Mouse (Mus musculus) cerebral cortex, adult 2 months (tissue): Measurements from ENCODE around the gene Hormad2.

ENCODE experiments used
- WGBS: fragments of 180-500 bp; shearing (Covaris S2); methylation state at CpG from one replicate; pipeline ENCODE4 v1.1.7; 2018; 5-methylcytosine and 5-hydroxymethylcytosine counted together

The Hormad2 gene

DNA sequence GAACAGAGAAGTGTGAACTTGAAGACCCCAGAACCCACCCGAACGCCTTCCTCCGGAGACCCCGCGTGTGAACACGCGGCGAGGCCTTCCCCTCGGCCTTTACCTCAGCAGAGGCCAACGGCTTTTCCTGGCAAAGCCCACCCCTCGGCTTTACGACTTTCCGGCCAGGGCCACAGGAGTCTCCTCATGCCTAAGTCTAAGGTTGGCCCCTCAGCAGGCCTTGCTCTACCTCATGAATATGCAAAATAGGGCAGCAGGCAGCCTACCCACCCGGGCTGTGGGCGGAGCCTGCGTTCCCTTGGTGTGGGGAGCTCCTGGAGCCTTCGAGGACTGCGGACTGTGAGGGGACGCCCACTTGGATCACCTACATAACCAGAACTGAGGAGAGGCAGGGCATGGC, at the start of gene Hormad2:
Gene Hormad2 (minus strand): TSS at position 128 of the 400 bp plus-strand sequence.
- WGBS: 61% methylated on average over 19 of the region's 19 CpGs

DNA sequence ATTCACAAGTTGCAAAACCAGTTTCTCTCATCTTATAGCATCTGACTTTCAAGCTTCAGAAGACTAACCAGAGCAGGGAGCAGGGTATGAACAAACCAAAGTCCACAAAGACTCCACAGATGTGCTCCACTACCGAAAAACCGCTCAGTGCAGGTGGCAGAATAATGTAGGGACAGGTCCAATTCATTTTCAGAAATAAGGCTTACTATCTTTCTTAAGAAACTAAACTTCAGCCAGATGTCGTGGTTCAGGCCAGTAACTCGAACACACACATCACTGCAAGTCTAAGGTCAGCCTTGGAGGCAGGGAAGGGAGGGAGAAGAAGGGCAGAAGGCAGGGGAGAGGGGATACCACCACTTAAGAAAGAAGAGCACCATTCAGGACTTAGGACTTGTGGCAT, 48.3 kb upstream of the Hormad2 start:
- 87% methylated on average over 4 of the region's 4 CpGs for WGBS

DNA sequence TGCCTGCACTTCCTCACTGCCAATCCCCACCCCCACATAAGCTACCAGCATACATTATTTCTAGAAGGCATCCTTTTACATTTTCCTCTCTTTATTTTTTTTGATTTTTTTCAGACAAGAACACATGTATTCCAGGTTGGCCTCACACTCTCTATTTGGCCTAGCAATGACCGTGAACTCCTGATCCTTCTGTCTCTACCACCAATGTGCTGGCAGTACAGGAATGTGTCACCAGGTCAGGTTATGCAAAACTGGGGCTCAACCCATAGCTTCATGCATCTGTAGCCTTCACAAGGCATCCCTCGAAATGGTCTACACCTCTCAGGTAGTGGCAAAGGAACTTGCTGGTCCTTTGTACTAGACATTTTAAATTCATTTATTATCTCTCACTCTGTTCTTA, 47.9 kb upstream of the Hormad2 start:
- 83% methylated on average over 2 of the region's 2 CpGs for WGBS

DNA sequence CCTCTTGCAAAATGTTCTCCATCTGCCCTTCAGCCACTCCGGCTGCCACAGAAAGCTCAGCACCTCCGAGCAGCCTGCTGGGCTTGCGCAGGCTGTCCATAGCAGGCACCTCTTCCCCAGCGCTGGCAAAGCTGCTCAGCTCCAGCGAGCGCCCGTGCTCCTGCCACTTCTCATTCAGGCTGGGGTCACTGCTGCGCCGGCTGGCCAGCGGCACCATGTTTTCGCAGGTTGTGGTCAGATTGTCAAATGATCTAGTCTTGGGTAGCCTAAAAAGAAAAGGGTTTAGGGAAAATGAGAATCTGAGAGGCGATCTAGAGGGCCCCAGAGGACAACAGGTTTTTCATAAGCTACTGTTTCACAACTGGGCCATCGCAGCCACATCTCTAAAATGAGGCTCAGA, 47.5 kb upstream of the Hormad2 start:
- WGBS: 92% methylated on average over 13 of the region's 13 CpGs

DNA sequence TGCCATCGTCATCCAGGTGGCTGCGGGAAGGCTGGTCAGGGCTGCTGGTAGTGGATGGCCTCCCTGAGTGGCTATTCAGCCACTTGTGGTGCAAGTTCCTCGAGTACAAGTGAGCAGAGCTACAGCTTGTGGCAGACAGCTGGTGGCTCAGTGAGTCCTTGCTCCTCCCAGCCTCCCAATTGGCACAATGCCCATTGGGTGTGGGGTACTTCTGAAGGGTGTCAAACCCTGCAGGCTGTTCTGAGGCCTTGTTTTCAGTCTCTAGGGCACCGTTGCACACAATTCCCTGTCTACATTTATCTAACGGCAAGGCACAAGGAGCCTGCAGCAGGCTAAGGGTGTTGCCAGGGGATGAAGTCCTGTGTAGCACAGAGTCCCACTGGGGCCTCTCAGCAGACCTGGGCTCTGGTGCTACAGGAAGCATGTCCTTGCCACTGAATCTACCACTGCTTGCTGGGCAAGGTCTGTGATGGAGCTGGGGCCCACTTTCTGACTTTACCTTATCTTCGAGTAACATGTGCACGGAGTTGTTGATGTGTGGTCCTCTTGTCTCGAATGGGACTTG, 46.6 kb upstream of the Hormad2 start:
- WGBS: 63% methylated on average over 8 of the region's 8 CpGs

DNA sequence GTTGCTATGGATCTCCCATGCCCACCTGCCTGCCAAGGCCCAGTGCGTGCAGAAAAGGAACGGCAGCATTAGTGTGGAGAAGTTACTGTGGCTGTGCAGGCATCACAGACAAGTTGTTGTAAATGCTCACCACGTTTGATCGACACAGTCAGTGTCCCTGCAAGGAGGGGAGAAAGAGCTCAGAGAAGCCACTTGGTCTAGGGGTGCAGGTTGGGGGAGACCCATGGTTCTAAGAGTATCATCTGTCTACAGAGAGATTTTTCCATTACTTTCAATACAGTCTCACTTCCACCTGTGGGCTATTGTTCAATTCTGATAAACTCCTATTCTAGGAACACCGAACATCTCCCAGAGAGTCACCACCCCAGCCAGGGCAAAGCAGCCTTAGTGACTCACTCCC, 43.6 kb upstream of the Hormad2 start:
- WGBS: 77% methylated on average over 5 of the region's 5 CpGs

DNA sequence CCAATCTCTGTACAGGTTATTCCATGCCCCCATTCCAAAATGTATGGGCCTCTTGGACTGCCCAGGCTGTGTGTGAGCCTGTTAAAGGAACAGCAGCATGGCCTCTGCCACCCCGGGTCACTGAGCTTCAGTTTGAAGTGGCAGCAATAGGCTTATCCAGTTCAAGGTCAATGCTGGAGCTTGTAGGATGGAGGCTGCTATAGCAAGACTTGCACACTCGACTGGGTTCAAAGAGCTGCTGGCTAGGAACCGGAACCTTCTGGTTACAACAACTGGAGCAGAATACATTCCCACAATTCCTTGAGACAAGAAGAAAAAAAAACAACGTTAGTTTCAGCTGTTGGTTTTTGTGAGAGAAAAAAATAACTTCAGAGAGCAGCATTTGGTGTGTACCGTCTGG, 41.7 kb upstream of the Hormad2 start:
- 56% methylated on average over 5 of the region's 5 CpGs for WGBS

DNA sequence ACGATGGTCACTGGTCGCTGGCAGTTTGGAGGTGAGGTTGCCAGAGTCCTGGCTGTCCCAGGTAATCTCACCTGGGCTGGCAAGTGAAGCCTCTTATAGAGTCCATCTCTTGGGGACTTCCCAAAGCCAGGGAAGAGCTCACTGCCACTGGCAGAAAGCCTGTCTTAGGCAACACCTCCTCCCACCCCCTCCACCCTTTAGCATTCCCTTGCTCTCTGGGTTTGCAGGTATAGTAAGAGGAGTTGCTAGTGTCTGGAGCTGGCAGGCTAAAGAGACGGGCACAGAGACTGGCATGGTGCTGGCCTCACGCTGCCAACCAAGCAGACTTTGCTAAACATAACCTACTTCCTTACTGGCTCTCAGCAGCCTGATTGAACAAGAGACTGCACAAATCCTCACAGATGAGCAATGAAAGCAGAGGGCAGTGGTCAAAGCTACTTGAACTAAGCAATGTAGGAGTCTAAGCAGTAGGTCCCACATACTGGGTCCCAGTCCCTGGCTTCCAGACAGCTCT, 35.3 kb upstream of the Hormad2 start:
- WGBS: 55% methylated on average over 4 of the region's 4 CpGs

DNA sequence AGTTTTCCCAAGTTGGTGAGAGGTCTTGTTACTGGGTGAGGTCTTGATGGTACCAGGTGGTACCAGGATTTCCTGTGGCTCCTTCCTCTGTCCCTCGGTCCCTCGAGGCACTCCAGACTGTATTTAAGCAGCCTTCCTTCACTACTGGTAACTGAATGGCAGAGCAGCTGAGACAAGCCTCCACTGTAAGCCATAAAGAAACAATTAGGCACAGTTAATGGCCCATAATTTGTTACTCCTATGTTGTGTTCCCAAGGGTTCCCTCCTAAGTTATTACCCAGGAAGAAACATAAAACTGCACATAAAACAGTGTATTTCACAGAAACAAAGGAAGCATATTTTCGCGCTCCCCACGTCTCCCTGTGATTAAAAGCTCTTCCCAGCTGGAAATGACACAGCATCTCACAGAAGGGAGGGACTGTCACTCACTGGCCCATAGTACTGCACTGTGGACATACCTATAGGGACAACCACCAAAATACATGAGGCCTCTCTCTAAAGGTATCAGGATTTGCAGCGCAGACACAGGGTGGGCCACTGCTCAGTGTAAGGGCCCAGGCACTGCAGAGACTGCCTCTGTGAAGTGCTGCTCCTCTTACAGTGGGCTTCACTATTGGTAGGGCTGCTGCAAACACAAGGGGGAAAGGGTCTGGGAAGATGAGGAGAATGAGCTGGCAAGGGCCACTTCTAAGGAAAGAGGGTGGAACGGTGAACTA, 31.7 kb upstream of the Hormad2 start:
- 67% methylated on average over 7 of the region's 7 CpGs for WGBS

DNA sequence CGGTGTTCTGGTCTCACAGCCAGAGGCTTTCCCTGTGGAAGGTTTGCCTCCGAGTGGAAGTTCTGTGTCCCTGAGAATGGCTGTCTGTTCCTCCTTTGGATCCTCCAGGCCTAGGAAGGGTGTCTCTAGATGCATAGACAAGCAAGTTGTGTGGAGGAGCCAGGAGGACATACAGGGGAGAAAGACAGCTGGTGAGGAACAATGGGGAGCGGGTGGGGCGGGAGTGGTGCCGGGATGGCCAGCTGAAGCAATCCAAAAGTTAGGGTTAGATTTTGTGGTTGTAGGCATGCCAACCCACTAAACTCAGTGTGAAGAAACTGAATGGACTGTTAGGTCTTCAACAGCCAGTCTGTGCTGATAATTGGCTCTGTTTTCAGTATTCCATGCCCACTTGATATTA, 30.8 kb upstream of the Hormad2 start:
- 85% methylated on average over 5 of the region's 5 CpGs for WGBS

DNA sequence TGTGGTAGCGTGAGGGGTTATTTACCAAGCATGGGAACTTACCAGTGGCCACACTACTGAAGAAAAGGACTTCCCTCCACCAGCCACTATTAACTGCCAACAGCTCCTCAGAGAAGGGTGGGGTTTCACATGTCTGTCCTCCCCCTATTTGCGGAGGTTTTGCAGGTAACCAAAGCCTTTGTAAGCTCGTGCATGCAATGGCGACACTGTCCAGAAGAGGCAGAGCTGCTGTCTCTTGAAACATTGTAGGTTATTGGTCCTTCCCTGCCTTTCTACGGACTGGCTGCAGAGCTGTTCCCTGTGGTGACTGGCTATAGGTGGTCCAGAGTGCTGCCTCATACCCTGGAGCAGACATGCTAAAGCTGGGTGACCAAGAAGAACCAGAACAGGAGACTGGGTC, 28.2 kb upstream of the Hormad2 start:
- WGBS: 83% methylated on average over 5 of the region's 5 CpGs

DNA sequence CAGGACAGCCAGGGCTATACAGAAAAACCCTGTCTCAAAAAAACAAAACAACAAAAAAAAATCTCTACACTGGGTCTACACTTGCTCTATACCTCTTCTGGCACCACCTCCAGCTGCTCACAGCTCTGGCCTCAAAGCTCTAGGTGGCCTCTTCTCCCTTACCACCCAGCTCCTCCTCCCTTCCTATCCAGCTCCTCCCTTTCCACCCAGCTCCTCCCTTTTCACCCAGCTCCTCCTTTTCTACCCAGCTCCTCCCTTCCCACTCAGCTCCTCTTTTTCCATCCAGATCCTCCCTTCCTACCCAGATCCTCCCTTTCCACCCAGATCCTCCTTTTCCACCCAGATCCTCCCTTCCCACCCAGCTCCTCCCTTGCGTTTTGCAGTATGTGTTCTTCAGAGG, 26.5 kb upstream of the Hormad2 start:
- 91% methylated on average over 1 of the region's 1 CpGs for WGBS

DNA sequence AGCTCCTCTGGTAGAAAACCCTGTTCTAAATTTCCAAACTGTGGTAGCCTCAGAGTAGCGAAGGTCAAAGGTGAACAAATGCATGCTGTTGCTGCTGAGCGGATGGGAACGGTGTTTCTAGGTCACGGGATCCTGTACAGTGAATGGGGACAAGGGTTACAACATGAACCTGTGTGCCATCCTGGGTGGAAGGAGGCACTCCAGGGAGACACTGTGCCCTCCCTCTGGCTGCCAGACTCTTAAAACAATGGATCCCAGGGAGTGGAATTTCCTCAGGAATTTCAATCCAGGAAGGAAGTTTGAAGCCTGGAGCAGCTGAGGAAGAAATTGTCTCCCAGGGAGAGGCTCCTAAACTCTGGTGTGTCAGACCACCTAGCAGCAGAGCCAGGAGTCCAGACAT, 25.3 kb upstream of the Hormad2 start:
- WGBS: 69% methylated on average over 4 of the region's 4 CpGs

DNA sequence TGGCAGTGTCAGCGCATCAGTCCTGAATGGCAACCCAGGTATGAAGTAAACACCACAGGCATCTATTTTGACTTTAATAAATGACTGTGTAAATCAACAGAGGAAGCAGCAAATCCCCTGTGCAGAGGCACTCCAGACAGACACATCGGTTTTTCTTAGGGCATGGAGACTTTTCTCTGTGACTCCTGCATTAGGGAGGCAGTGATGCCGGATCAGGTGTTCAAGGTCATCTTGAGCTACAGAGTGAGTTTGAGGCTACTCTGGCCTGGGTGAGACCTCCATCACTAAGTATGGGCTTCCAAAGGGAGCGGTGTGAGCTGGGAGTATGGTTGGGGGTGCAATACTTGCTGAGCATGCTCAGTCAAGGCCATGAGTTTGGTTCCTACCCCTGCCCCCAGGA, 23.7 kb upstream of the Hormad2 start:
- WGBS: 95% methylated on average over 4 of the region's 4 CpGs

DNA sequence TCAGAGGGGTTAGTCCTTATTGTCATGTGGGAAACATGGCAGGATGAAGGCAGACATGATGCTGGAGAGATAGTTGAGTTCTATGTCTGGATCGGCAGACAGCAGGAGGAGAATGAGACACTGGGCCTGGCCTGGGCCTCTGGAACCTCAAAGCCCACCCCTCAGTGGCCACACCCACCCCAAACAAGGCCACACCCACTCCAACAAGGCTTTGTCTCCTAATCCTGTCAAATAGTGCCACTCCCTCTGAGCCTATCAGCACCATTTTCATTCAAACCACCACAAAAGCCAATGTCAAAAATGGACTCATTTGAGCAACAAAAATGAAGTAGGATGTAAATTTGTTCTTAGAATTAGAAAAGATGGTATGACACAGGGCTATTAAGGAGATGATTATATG, 23.3 kb upstream of the Hormad2 start:
- WGBS: 95% methylated on average over 1 of the region's 1 CpGs

DNA sequence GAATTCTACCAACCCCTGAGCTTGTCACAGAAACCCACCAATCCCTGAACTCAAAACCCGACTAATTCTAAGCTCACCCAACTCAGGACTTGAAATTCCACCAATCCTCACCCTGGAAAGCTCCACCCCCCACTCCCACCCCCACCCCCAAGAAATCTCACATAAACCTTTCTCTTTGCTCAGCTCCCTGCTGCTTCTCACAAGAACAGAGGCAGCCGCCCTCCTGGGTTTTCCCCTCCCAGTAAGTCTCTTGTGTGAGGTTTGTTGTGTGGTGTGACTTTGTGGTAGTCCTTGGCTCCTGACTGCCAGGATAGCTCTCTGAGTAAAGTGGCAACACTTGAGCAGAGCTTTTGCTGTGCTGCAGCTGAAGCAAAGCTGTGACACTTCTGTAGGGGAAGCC, 22.0 kb upstream of the Hormad2 start:
- WGBS: 58% methylated on average over 2 of the region's 2 CpGs

DNA sequence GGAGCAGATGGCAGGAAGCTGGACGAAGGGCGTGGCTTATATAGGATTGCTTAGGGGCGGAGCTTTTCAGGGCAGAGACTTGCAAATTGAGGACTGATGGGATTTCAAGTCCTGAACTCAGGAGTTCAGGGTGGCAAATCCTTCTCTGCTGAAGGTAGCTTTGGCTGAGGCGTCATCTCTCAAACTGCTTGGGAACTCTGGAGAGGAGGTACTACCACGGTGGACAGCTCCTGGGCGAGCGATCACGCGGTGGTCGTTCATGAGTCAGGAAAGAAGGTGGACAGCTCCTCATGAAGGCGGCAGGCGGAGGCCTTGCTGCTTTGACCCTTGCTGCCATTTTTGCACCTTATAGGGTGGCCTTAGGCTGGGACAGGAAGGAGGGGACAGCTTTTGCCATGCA, 20.2 kb upstream of the Hormad2 start:
- WGBS: 49% methylated on average over 12 of the region's 12 CpGs

DNA sequence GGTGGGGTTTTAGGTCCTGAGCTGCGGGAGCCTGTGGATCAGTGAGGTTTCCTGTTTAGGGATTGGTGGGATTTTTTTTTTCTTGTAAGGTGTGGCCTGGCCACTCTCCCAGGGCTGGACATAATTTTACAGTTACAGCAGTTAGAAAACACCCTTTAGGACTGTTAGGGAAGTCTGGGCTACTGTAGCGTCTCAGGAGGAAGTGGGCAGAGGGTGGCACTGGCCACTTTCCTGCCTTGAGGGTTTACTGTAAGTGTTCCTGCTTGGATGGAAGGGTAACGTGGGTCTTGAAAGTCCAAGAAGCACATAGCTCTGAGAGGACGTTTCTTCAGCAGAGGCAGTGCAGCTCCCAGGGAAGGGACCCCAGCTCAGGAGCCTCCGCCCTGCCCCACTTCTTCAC, 19.7 kb upstream of the Hormad2 start:
- 74% methylated on average over 5 of the region's 5 CpGs for WGBS

DNA sequence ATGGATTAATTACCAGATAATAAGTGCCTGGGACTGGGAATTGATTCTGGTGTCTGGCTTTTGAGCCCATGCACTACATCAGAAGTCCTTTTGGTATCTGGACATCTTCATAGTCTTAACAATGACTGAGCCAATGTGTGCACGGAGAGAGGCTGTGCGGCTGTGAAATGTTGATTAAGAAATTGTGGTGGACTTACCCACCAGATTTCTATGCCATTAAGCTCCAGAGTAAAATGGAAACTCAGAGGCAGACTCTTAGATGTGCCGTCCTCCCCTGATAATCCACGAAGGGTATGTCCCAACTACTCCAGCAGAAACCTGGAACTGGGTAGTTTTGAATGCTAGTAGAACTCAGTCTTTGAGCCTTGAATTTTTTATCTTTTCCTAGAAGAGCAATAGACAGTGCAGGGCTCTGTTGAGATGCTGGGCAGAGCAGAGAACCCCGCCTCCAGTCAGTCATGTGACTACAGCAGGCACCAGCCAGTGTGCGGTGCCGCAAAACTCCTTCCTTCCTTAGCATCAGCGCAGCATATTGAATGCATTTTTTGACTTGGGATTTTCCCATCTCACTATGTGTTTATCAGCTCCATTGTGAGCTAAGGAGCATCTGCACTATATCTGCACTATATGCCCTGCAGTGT, 14.1 kb upstream of the Hormad2 start:
- WGBS: 75% methylated on average over 8 of the region's 8 CpGs

DNA sequence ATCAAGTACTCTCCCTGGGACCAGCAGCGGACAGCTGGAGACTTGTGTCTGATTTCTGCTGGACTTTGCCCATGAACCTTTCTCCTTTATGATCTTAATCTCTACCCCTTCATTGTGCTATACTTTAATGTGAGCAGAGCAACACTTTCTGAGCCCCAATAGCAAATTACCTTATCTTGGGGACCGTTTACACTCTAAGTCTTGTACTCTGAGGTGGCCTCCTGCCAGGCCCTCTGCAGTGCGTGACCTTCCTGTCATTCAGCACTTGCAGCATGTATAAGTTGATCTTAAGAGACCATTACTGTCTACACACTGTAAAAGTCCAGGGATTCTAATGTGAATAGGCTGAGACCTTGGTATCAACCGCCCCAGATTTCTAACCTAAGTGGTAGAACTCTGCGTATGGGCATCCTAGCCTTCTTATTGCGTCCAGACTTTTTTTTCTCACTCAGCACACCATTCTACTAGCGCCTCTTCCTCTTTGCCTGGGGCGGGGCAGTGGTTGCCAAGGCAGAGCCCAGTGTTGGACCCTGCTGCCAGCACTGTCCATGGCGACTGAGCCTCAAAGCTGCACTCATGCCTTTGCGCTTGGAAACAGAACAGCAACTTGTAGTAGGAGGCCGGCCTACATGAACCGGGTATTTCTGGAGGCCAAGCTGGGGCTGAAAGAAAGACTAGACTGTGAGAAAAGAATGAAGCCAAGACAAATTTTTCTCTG, 11.7 kb upstream of the Hormad2 start:
- WGBS: 79% methylated on average over 12 of the region's 12 CpGs

DNA sequence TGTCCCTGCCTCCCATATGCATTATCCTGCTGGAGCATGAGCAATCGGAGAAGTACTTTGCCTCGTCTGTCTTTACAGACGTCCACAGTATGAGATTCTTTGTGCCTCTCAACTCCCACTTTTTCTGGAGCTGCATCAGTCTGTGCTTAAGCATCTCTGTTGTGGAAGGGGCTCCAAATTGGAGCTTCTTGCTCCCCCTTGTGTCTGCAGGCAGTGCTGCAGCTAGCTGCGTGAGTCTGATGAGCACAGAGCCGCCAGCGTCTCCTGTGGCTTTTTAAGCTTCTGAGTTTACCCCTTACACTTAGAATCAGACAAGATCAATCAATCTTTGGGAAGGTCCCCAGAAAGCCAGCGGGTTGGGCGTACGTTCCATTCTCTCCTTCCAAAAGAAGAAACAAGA, 10.2 kb upstream of the Hormad2 start:
- WGBS: 36% methylated on average over 9 of the region's 9 CpGs

DNA sequence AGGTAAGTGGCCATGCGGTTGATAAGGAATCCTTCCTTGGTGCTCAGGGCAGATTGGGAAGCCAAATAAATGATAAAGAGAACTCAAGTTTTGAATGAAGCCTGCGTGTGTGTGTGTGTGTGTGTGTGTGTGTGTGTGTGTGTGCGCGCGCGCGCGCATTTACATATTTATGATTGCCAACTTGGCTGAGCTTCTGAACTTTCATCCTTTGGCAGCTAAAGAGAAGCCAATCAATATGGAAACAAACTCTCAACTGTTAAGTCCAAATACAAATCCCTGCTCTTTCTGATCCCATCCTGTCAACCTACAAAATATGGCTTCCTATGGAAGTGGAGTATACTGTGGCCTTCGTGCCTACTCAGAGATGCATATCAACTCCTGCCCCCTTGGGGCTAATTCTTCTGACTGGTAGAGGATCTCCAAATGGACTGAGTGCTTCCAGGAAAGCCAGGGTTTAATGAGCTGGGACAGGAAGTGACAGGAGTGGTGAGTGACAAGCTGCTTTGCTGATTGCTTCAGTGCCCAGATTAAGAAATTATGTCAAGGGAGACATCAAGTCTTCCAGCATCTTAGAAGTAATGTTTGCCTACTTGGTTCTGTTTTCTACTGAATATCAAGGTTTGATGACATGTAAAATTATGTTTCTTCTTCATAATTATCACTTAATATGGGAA, 5.4 kb upstream of the Hormad2 start:
- WGBS: 94% methylated on average over 9 of the region's 9 CpGs
